Mouse (Mus musculus): ENCODE data around the gene Cftr. TPM values are rescaled to one million over a fixed set of nuclear protein-coding genes. Genes with fewer than 3 reads are reported as not detected.

The Cftr gene
- polyA plus RNA-seq, 1 experiment, result not detected

- Histone ChIP-seq H3K4me3 (no peak overlapping the region), H3ac (ENCODE audit: control insufficient read depth, insufficient read length) (no peak overlapping the region)
- TF ChIP-seq POLR2A (IDR thresholded peaks at IDR 0.05; ENCODE audit: insufficient read length, low read depth) (no peak), USF1 (IDR thresholded peaks at IDR 0.05; ENCODE audit: low read depth) (no peak), TCF3 (IDR thresholded peaks at IDR 0.05; ENCODE audit: insufficient read length, low read depth) (no peak), CEBPB (IDR thresholded peaks at IDR 0.05; ENCODE audit: insufficient read depth, poor library complexity, severe bottlenecking) (no peak), MYOD1 (IDR thresholded peaks at IDR 0.05; ENCODE audit: control insufficient read depth in 1 of 3, insufficient read length in 2 of 3, low read depth in 2 of 3) (no peak), SRF (IDR thresholded peaks at IDR 0.05; ENCODE audit: control insufficient read depth, insufficient read length, low read depth) (no peak)
These were observed 131.6 kb downstream of the Cftr start for GRCm38 (mm10) chr6:18302105-18302504.

GRCm38 (mm10) chr6:18303228-18303627, 132.7 kb downstream of the Cftr start:
- Histone ChIP-seq H3ac (ENCODE audit: control insufficient read depth, insufficient read length) (no peak overlapping the region), H3K27me3 (ENCODE audit: control insufficient read depth, insufficient read depth, insufficient read length) (no peaks in the 10 kb centered on the region), H3K36me3 (ENCODE audit: control insufficient read depth, insufficient read depth) (no peaks in the 10 kb centered on the region), H3K4me3 (no peak overlapping the region), H3K79me2 (ENCODE audit: control insufficient read depth, insufficient read depth) (no peaks in the 10 kb centered on the region), H3K4me2 (ENCODE audit: low read depth) (no peak overlapping the region)
- TF ChIP-seq TCF3 (IDR thresholded peaks at IDR 0.05; ENCODE audit: insufficient read length, low read depth) (no peak), MAX (IDR thresholded peaks at IDR 0.05; ENCODE audit: low read depth) (no peak), E2F4 (IDR thresholded peaks at IDR 0.05; ENCODE audit: insufficient read depth) (no peak), POLR2A (IDR thresholded peaks at IDR 0.05; ENCODE audit: insufficient read length, low read depth) (no peak), TCF12 (IDR thresholded peaks at IDR 0.05; ENCODE audit: insufficient read depth, poor library complexity, severe bottlenecking) (no peak), USF1 (IDR thresholded peaks at IDR 0.05; ENCODE audit: low read depth) (no peak), POLR2AphosphoS2 (IDR thresholded peaks at IDR 0.05; ENCODE audit: insufficient read length, low read depth) (no peak), REST (IDR thresholded peaks at IDR 0.05; ENCODE audit: insufficient read depth, insufficient read length) (no peak), SRF (IDR thresholded peaks at IDR 0.05; ENCODE audit: control insufficient read depth, insufficient read length, low read depth) (no peak), CEBPB (IDR thresholded peaks at IDR 0.05; ENCODE audit: insufficient read depth, poor library complexity, severe bottlenecking) (no peak), MYOD1 (IDR thresholded peaks at IDR 0.05; ENCODE audit: control insufficient read depth in 1 of 3, insufficient read length in 2 of 3, low read depth in 2 of 3) (no peak)

More at GRCm38 (mm10) chr6:18302105-18302504, 131.6 kb downstream of the Cftr start:
- Histone ChIP-seq H3K36me3 (ENCODE audit: control insufficient read depth, insufficient read depth) (no peaks in the 10 kb centered on the region), H3K4me2 (ENCODE audit: low read depth) (no peak overlapping the region), H3K79me2 (ENCODE audit: control insufficient read depth, insufficient read depth) (no peaks in the 10 kb centered on the region), H3K27me3 (ENCODE audit: control insufficient read depth, insufficient read depth, insufficient read length) (no peaks in the 10 kb centered on the region)

GRCm38 (mm10) chr6:18305130-18305529, 134.6 kb downstream of the Cftr start:
- TF ChIP-seq SRF (IDR thresholded peaks at IDR 0.05; ENCODE audit: control insufficient read depth, insufficient read length, low read depth) (no peak), TCF12 (IDR thresholded peaks at IDR 0.05; ENCODE audit: insufficient read depth, poor library complexity, severe bottlenecking) (no peak), MAX (IDR thresholded peaks at IDR 0.05; ENCODE audit: low read depth) (no peak)

GRCm38 (mm10) chr6:18310983-18311382, 140.5 kb downstream of the Cftr start:
- H3K4me2 ChIP-seq (ENCODE audit: low read depth), result no peak overlapping the region
- no peaks in the 10 kb centered on the region for H3K79me2 ChIP-seq (ENCODE audit: control insufficient read depth, insufficient read depth)
- H3K4me3 ChIP-seq, result no peak overlapping the region
- no peaks in the 10 kb centered on the region for H3K27me3 ChIP-seq (ENCODE audit: control insufficient read depth, insufficient read depth, insufficient read length)
- no peak overlapping the region for H3ac ChIP-seq (ENCODE audit: control insufficient read depth, insufficient read length)
- TF ChIP-seq TCF3 (IDR thresholded peaks at IDR 0.05; ENCODE audit: insufficient read length, low read depth), result no peak
- no peaks in the 10 kb centered on the region for H3K36me3 ChIP-seq (ENCODE audit: control insufficient read depth, insufficient read depth)

More at GRCm38 (mm10) chr6:18305130-18305529, 134.6 kb downstream of the Cftr start:
- Histone ChIP-seq H3K27me3 (ENCODE audit: control insufficient read depth, insufficient read depth, insufficient read length) (no peaks in the 10 kb centered on the region), H3K79me2 (ENCODE audit: control insufficient read depth, insufficient read depth) (no peaks in the 10 kb centered on the region), H3K4me3 (no peak overlapping the region), H3ac (ENCODE audit: control insufficient read depth, insufficient read length) (no peak overlapping the region), H3K36me3 (ENCODE audit: control insufficient read depth, insufficient read depth) (no peaks in the 10 kb centered on the region), H3K4me2 (ENCODE audit: low read depth) (no peak overlapping the region)

- Histone ChIP-seq H3ac (ENCODE audit: control insufficient read depth, insufficient read length) (no peak overlapping the region), H3K27me3 (ENCODE audit: control insufficient read depth, insufficient read depth, insufficient read length) (no peaks in the 10 kb centered on the region), H3K79me2 (ENCODE audit: control insufficient read depth, insufficient read depth) (no peaks in the 10 kb centered on the region), H3K36me3 (ENCODE audit: control insufficient read depth, insufficient read depth) (no peaks in the 10 kb centered on the region), H3K4me2 (ENCODE audit: low read depth) (no peak overlapping the region), H3K4me3 (no peak overlapping the region)
- TF ChIP-seq USF1 (IDR thresholded peaks at IDR 0.05; ENCODE audit: low read depth) (no peak), CEBPB (IDR thresholded peaks at IDR 0.05; ENCODE audit: insufficient read depth, poor library complexity, severe bottlenecking) (no peak), MAX (IDR thresholded peaks at IDR 0.05; ENCODE audit: low read depth) (no peak), POLR2A (IDR thresholded peaks at IDR 0.05; ENCODE audit: insufficient read length, low read depth) (no peak), REST (IDR thresholded peaks at IDR 0.05; ENCODE audit: insufficient read depth, insufficient read length) (no peak), MYOG (IDR thresholded peaks at IDR 0.05; ENCODE audit: control insufficient read depth in 1 of 3, insufficient read depth in 1 of 3, insufficient read length in 2 of 3, low read depth in 2 of 3) (no peak), TCF3 (IDR thresholded peaks at IDR 0.05; ENCODE audit: insufficient read length, low read depth) (no peak), E2F4 (IDR thresholded peaks at IDR 0.05; ENCODE audit: insufficient read depth) (no peak)
These were observed 144.0 kb downstream of the Cftr start for GRCm38 (mm10) chr6:18314365-18314943.

Data from myocyte (in vitro differentiated cells).